Mouse (Mus musculus): ENCODE data around the gene Nphp3. TPM values are rescaled to one million over a fixed set of nuclear protein-coding genes. Genes with fewer than 3 reads are reported as not detected.

The Nphp3 gene
- polyA plus RNA-seq, 1 experiment = 12.2 TPM

- Histone ChIP-seq H3K4me1 (ENCODE audit: control insufficient read depth, insufficient read depth, low read length) (no peaks in the 10 kb centered on the region; the same call in 1 of the 2 replicates), H3K4me3 (replicated peaks; ENCODE audit: insufficient read depth, low read depth, low read length) (no peak overlapping the region), H3K27ac (ENCODE audit: insufficient read depth, low read length) (no peak overlapping the region), H3K27me3 (ENCODE audit: control insufficient read depth, insufficient read depth, low read length) (no peaks in the 10 kb centered on the region; the same call in 1 of the 2 replicates)
- TF ChIP-seq POLR2A (IDR thresholded peaks at IDR 0.05; ENCODE audit: borderline replicate concordance, insufficient read depth, low read length) = no peak
- TF ChIP-seq CTCF (IDR thresholded peaks at IDR 0.05; ENCODE audit: borderline replicate concordance, insufficient read depth, low read depth, low read length) = no peak
- no peak for DNase-seq
- WGBS = 96% methylated on average over 8 of the region's 8 CpGs
These were observed 24.8 kb downstream of the Nphp3 start for GRCm38 (mm10) chr9:104027186-104027585.

GRCm38 (mm10) chr9:104029861-104030260 lies 27.5 kb downstream of the Nphp3 start:
- WGBS = 87% methylated on average over 11 of the region's 11 CpGs
- Histone ChIP-seq H3K27ac (ENCODE audit: insufficient read depth, low read length) (no peak overlapping the region), H3K27me3 (ENCODE audit: control insufficient read depth, insufficient read depth, low read length) (no peaks in the 10 kb centered on the region; the same call in 1 of the 2 replicates), H3K4me1 (ENCODE audit: control insufficient read depth, insufficient read depth, low read length) (no peaks in the 10 kb centered on the region; the same call in 1 of the 2 replicates), H3K4me3 (replicated peaks; ENCODE audit: insufficient read depth, low read depth, low read length) (no peak overlapping the region)
- TF ChIP-seq CTCF (IDR thresholded peaks at IDR 0.05; ENCODE audit: borderline replicate concordance, insufficient read depth, low read depth, low read length) (no peak), POLR2A (IDR thresholded peaks at IDR 0.05; ENCODE audit: borderline replicate concordance, insufficient read depth, low read length) (no peak)
- DNase-seq = peak in 1 of 2 experiments; percentile 12

- Histone ChIP-seq H3K27ac (ENCODE audit: insufficient read depth, low read length) (no peak overlapping the region), H3K27me3 (ENCODE audit: control insufficient read depth, insufficient read depth, low read length) (no peaks in the 10 kb centered on the region), H3K4me3 (replicated peaks; ENCODE audit: insufficient read depth, low read depth, low read length) (no peak overlapping the region), H3K4me1 (ENCODE audit: control insufficient read depth, insufficient read depth, low read length) (no peaks in the 10 kb centered on the region; the same call in 1 of the 2 replicates)
- 80% methylated on average over 8 of the region's 8 CpGs for WGBS
- TF ChIP-seq CTCF (IDR thresholded peaks at IDR 0.05; ENCODE audit: borderline replicate concordance, insufficient read depth, low read depth, low read length) = no peak
- no peak for TF ChIP-seq POLR2A (IDR thresholded peaks at IDR 0.05; ENCODE audit: borderline replicate concordance, insufficient read depth, low read length)
- no peak for DNase-seq
These were observed 31.9 kb downstream of the Nphp3 start for GRCm38 (mm10) chr9:104034231-104034630.

- no peak for DNase-seq
- Histone ChIP-seq H3K27ac (ENCODE audit: insufficient read depth, low read length) (no peak overlapping the region), H3K27me3 (ENCODE audit: control insufficient read depth, insufficient read depth, low read length) (no peaks in the 10 kb centered on the region), H3K4me3 (replicated peaks; ENCODE audit: insufficient read depth, low read depth, low read length) (no peak overlapping the region), H3K4me1 (ENCODE audit: control insufficient read depth, insufficient read depth, low read length) (no peaks in the 10 kb centered on the region; the same call in 1 of the 2 replicates)
- no peak for TF ChIP-seq POLR2A (IDR thresholded peaks at IDR 0.05; ENCODE audit: borderline replicate concordance, insufficient read depth, low read length)
- no peak for TF ChIP-seq CTCF (IDR thresholded peaks at IDR 0.05; ENCODE audit: borderline replicate concordance, insufficient read depth, low read depth, low read length)
- 73% methylated on average over 6 of the region's 6 CpGs for WGBS
These were observed 32.4 kb downstream of the Nphp3 start for GRCm38 (mm10) chr9:104034718-104035117.

- 42% methylated on average over 24 of the region's 24 CpGs for WGBS
These were observed 33.1 kb downstream of the Nphp3 start for GRCm38 (mm10) chr9:104035261-104036015.

GRCm38 (mm10) chr9:104038266-104038665 lies 35.9 kb downstream of the Nphp3 start:
- 94% methylated on average over 13 of the region's 13 CpGs for WGBS
- Histone ChIP-seq H3K4me3 (replicated peaks; ENCODE audit: insufficient read depth, low read depth, low read length) (no peak overlapping the region), H3K4me1 (ENCODE audit: control insufficient read depth, insufficient read depth, low read length) (no peaks in the 10 kb centered on the region), H3K27me3 (ENCODE audit: control insufficient read depth, insufficient read depth, low read length) (no peaks in the 10 kb centered on the region), H3K27ac (ENCODE audit: insufficient read depth, low read length) (no peak overlapping the region)
- TF ChIP-seq CTCF (IDR thresholded peaks at IDR 0.05; ENCODE audit: borderline replicate concordance, insufficient read depth, low read depth, low read length) (no peak), POLR2A (IDR thresholded peaks at IDR 0.05; ENCODE audit: borderline replicate concordance, insufficient read depth, low read length) (no peak)
- no peak for DNase-seq

More at GRCm38 (mm10) chr9:104035261-104036015, 33.1 kb downstream of the Nphp3 start:
- Histone ChIP-seq H3K4me1 (ENCODE audit: control insufficient read depth, insufficient read depth, low read length) (no peaks in the 10 kb centered on the region), H3K27me3 (ENCODE audit: control insufficient read depth, insufficient read depth, low read length) (no peaks in the 10 kb centered on the region), H3K4me3 (replicated peaks; ENCODE audit: insufficient read depth, low read depth, low read length) (no peak overlapping the region), H3K27ac (ENCODE audit: insufficient read depth, low read length) (no peak overlapping the region)
- peak; percentile 48 to 63 for DNase-seq
- TF ChIP-seq POLR2A (IDR thresholded peaks at IDR 0.05; ENCODE audit: borderline replicate concordance, insufficient read depth, low read length) (no peak), CTCF (IDR thresholded peaks at IDR 0.05; ENCODE audit: borderline replicate concordance, insufficient read depth, low read depth, low read length) (peak; percentile 63)

- 94% methylated on average over 21 of the region's 21 CpGs for WGBS
- Histone ChIP-seq H3K4me3 (replicated peaks; ENCODE audit: insufficient read depth, low read depth, low read length) (no peak overlapping the region), H3K27ac (ENCODE audit: insufficient read depth, low read length) (no peak overlapping the region), H3K4me1 (ENCODE audit: control insufficient read depth, insufficient read depth, low read length) (no peaks in the 10 kb centered on the region), H3K27me3 (ENCODE audit: control insufficient read depth, insufficient read depth, low read length) (no peaks in the 10 kb centered on the region)
- no peak for DNase-seq
- TF ChIP-seq CTCF (IDR thresholded peaks at IDR 0.05; ENCODE audit: borderline replicate concordance, insufficient read depth, low read depth, low read length) (no peak), POLR2A (IDR thresholded peaks at IDR 0.05; ENCODE audit: borderline replicate concordance, insufficient read depth, low read length) (no peak)
These were observed 36.8 kb downstream of the Nphp3 start for GRCm38 (mm10) chr9:104039031-104039695.
